Mouse (Mus musculus) erythroblast, embryonic 14.5 days (primary cell): ENCODE measurements around the gene Akirin1. TPM values are rescaled to one million over a fixed set of nuclear protein-coding genes. Genes with fewer than 3 reads are reported as not detected.
A peak's percentile ranks its signal among the peaks of the same experiment; 100 is the strongest.

Source experiments
- H3K27me3 ChIP-seq: 2 replicates; pipeline ENCODE4 v1.6.1; 2012; ENCODE audit warnings: inconsistent platforms; ENCODE audit not compliant: control insufficient read depth
- H3K36me3 ChIP-seq: 2 replicates; pipeline ENCODE4 v1.6.1; 2012; ENCODE audit warnings: mild to moderate bottlenecking, inconsistent platforms; ENCODE audit not compliant: control insufficient read depth
- H3K4me1 ChIP-seq: 2 replicates; pipeline ENCODE4 v1.6.1; 2012; ENCODE audit warnings: inconsistent platforms; ENCODE audit not compliant: control insufficient read depth
- H3K4me3 ChIP-seq: replicated peaks from 2 replicates; pipeline ENCODE3; 2012; ENCODE audit warnings: moderate library complexity, mild to moderate bottlenecking, inconsistent platforms
- H3K9me3 ChIP-seq: 2 replicates; pipeline ENCODE4 v1.6.1; 2012; ENCODE audit warnings: low read length, inconsistent platforms, mixed read lengths; ENCODE audit not compliant: control insufficient read depth
- GATA1 ChIP-seq: IDR thresholded peaks from 2 replicates; pipeline ENCODE4 v1.6.1; 2012; ENCODE audit warnings: low read length, inconsistent platforms, mixed read lengths
- TAL1 ChIP-seq: IDR thresholded peaks from 3 replicates; pipeline ENCODE4 v1.6.1; 2012; ENCODE audit warnings: low read length, inconsistent platforms, mixed read lengths
- polyA plus RNA-seq: library from polyadenylated mRNA; stranded (reverse); fragments of >175 nt; gene quantifications from 2 replicates; pipeline ENCODE4 v1.2.3, GENCODE M21; 2012

The Akirin1 gene
- polyA plus RNA-seq, 1 experiment = 16.4 TPM

DNA sequence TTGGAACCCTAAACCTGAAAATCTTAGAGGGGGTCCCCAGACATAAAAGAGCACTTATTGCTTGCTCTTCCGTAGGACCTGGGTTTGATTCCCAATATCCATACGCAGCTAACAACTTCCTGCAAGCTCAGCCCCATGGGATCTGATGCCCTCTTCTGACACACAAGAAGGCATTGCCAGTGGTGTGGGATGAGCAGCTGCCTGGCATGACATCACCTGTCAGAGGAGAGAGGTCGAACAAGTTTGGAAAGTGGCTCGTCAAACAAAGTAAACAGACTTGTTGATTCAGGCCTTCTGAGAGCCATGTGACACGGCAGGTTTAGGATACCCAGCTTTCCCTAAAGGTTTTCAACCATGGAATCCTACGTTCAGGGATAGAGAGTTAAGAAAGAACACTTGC, 14.9 kb upstream of the Akirin1 start:
- Histone ChIP-seq H3K4me1 (no peaks in the 10 kb centered on the region), H3K36me3 (no peaks in the 10 kb centered on the region), H3K9me3 (no peaks in the 10 kb centered on the region), H3K27me3 (no peaks in the 10 kb centered on the region), H3K4me3 (no peak overlapping the region)
- TF ChIP-seq GATA1 = no peak
- TF ChIP-seq TAL1 = no peak

GRCm38 (mm10) chr4:123758306-123758705, 8.2 kb upstream of the Akirin1 start:
- no peaks in the 10 kb centered on the region for H3K9me3 ChIP-seq
- no peak overlapping the region for H3K4me3 ChIP-seq
- H3K27me3 ChIP-seq = no peaks in the 10 kb centered on the region
- no peaks in the 10 kb centered on the region for H3K36me3 ChIP-seq
- no peaks in the 10 kb centered on the region for H3K4me1 ChIP-seq
- TF ChIP-seq GATA1 (no peak), TAL1 (no peak)

DNA sequence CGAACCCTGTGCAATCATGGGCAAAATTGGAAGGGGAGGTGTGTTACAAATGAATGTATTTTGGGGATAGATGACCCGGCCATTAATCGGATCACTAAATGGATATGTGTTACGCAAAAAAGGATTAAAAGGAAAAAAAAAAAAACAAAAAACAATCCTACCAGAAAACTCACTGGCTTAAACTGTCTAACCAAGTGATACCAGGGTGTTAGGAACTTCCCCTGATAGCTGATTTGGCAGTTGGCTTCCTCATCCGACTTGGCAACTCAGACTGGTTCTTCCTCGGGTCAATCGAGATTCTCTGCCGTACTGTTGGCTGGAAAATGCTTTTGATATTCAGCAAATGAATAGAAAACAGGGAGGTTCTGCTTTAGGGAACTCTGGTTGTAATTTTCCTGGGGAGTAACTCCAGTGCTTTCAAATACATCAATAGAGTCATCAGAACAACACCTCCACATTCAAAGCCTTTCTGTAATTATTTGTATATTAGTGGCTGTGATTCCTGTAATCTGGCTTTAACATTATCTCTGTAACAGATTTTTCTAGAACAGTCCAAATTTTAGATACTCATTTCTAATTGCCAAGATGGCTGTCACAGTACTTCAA, 665 bp upstream of the Akirin1 start:
- no peak for TF ChIP-seq TAL1
- no peak for TF ChIP-seq GATA1
- H3K9me3 ChIP-seq = no peaks in the 10 kb centered on the region
- H3K4me3 ChIP-seq = peak overlapping the region; percentile 94
- peaks cover 11% of the 10 kb centered on the region for H3K36me3 ChIP-seq
- H3K4me1 ChIP-seq = peaks cover 31% of the 10 kb centered on the region
- peaks cover 20% of the 10 kb centered on the region for H3K27me3 ChIP-seq

DNA sequence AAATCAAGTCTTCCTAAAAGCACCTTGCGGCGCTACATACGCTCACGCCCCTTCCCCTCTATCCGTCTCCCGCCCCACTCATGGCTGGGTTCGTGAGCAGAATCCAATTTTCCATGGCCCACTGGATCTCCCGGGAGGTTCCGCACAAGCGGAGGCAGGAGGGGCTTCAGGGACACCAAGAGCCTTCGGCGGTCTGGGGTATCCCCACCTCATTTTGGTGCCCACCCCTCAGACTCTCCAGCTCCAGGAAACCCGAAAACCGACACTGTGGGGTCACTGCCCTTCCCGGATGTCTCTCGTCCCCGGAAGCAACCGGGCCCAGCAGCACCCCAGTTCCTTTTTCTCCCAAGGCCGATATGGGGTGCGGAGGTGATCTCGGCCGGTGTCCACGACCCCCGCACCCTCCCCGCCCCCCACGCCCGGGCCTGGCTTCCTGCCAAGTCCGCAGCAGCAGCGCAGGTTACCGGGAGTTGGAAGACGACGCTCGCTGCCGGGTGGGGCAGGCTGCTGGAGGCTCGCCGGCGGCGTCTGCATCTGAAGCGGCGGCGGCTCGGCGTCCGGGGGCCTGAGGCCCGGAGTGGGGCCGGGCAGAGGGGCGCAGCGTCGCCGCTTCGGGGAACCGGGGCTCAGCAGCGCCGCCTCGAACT, 538 bp downstream of the Akirin1 start:
- Histone ChIP-seq H3K9me3 (no peaks in the 10 kb centered on the region), H3K36me3 (peaks cover 13% of the 10 kb centered on the region), H3K27me3 (peaks cover 20% of the 10 kb centered on the region), H3K4me1 (peaks cover 33% of the 10 kb centered on the region), H3K4me3 (peak overlapping the region; percentile 94)
- no peak for TF ChIP-seq TAL1

GRCm38 (mm10) chr4:123748726-123749415, 1.3 kb downstream of the Akirin1 start:
- Histone ChIP-seq H3K4me3 (peak overlapping the region; percentile 94), H3K4me1 (peaks cover 33% of the 10 kb centered on the region), H3K27me3 (peaks cover 20% of the 10 kb centered on the region), H3K9me3 (no peaks in the 10 kb centered on the region), H3K36me3 (peaks cover 13% of the 10 kb centered on the region)
- TF ChIP-seq GATA1 = no peak; the same call in 1 of the 2 replicates
- no peak for TF ChIP-seq TAL1

- no peaks in the 10 kb centered on the region for H3K27me3 ChIP-seq
- no peak for TF ChIP-seq TAL1
- TF ChIP-seq GATA1 = no peak
- H3K4me3 ChIP-seq = no peak overlapping the region
- no peaks in the 10 kb centered on the region for H3K9me3 ChIP-seq
- H3K4me1 ChIP-seq = peaks cover 27% of the 10 kb centered on the region
- H3K36me3 ChIP-seq = peaks cover 44% of the 10 kb centered on the region
Measured at GRCm38 (mm10) chr4:123745221-123745775, 4.8 kb downstream of the Akirin1 start.

DNA sequence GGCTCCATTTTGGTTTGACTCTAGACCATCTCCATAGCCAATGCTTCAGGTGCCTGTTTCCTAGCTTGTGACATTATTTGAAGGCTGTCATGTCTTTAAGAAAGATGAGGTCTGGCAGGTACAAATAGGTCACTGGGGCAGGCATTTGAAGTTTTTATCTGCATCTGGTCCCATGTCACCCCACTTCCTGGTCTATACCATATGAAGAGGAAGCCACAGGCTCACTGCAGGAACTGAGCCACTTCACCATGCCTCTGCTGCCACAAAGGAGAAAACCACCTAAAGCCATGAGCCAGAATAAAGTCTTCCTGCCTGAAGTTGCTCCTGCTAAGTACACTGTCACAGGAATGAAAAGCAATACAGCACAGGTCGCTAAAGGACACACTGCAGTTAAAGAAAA, 7.3 kb downstream of the Akirin1 start:
- TF ChIP-seq GATA1 (no peak), TAL1 (no peak)
- Histone ChIP-seq H3K9me3 (no peaks in the 10 kb centered on the region), H3K36me3 (peaks cover 68% of the 10 kb centered on the region), H3K27me3 (no peaks in the 10 kb centered on the region), H3K4me1 (peaks cover 10% of the 10 kb centered on the region), H3K4me3 (no peak overlapping the region)

DNA sequence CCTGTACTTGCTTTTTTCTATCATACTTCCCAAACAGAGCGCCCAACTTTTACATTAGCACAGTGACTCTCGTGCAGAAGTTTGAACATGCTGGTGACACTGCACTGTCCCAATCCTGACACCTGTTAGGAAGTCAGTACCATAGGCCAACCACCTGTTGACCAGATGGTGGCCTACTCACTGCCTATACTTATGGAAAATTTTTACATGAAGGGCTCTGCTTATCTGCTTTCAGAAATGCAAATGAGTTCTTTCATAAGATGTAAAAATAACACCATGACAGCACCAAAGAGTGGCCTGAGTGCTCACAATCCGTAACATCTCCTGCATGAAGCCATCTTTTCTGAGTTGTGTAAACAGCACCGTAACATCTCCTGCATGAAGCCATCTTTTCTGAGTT, 11.4 kb downstream of the Akirin1 start:
- Histone ChIP-seq H3K4me1 (no peaks in the 10 kb centered on the region; the same call in 1 of the 2 replicates), H3K36me3 (peaks cover 84% of the 10 kb centered on the region), H3K4me3 (no peak overlapping the region), H3K9me3 (no peaks in the 10 kb centered on the region), H3K27me3 (no peaks in the 10 kb centered on the region)
- no peak for TF ChIP-seq TAL1
- no peak for TF ChIP-seq GATA1

- TF ChIP-seq TAL1 (no peak), GATA1 (no peak)
- Histone ChIP-seq H3K4me1 (no peaks in the 10 kb centered on the region; the same call in 1 of the 2 replicates), H3K27me3 (no peaks in the 10 kb centered on the region), H3K9me3 (peaks cover 2% of the 10 kb centered on the region; the same call in 1 of the 2 replicates), H3K36me3 (peaks cover 50% of the 10 kb centered on the region), H3K4me3 (no peak overlapping the region)
Measured at GRCm38 (mm10) chr4:123733532-123733931, 16.6 kb downstream of the Akirin1 start.
